Mouse (Mus musculus) heart, embryonic 15.5 days (tissue): Measurements from ENCODE around the gene Htr2a. TPM values are rescaled to one million over a fixed set of nuclear protein-coding genes. Genes with fewer than 3 reads are reported as not detected.

ENCODE experiments used
- ATAC-seq: fragments of 200-750 bp; cut with Nextera tagmentation; replicated peaks from 2 replicates; pipeline ENCODE4 v1.8.0; 2017; ENCODE audit warnings: low read depth, moderate TSS enrichment; ENCODE audit not compliant: insufficient number of reproducible peaks, insufficient read depth, low FRiP score
- H3K27ac ChIP-seq: fragments of 300-500 bp; sonication (generic); 2 replicates; pipeline ENCODE4 v1.5.1; 2015; ENCODE audit warnings: mild to moderate bottlenecking, inconsistent platforms
- H3K27me3 ChIP-seq: fragments of 300-500 bp; sonication (generic); 2 replicates; pipeline ENCODE4 v1.6.1; 2015; ENCODE audit warnings: inconsistent platforms
- H3K36me3 ChIP-seq: fragments of 300-500 bp; sonication (generic); 2 replicates; pipeline ENCODE4 v1.6.1; 2015; ENCODE audit warnings: mild to moderate bottlenecking, inconsistent platforms
- H3K4me1 ChIP-seq: fragments of 300-500 bp; sonication (generic); replicated peaks from 2 replicates; pipeline ENCODE4 v1.6.1; 2015; ENCODE audit warnings: inconsistent platforms
- H3K4me2 ChIP-seq: fragments of 300-500 bp; sonication (generic); 2 replicates; pipeline ENCODE4 v1.6.1; 2015; ENCODE audit warnings: inconsistent platforms, mild to moderate bottlenecking, moderate library complexity
- H3K4me3 ChIP-seq: fragments of 300-500 bp; sonication (generic); 2 replicates; pipeline ENCODE4 v1.5.1; 2015; ENCODE audit warnings: mild to moderate bottlenecking, inconsistent platforms
- H3K9ac ChIP-seq: fragments of 300-500 bp; sonication (generic); 2 replicates; pipeline ENCODE4 v1.6.1; 2015; ENCODE audit warnings: mild to moderate bottlenecking, inconsistent platforms
- H3K9me3 ChIP-seq: fragments of 300-500 bp; sonication (generic); replicated peaks from 2 replicates; pipeline ENCODE4 v1.6.1; 2016; ENCODE audit warnings: inconsistent platforms
- WGBS: fragments of 180-500 bp; shearing (Covaris S2); methylation state at CpG from one replicate; pipeline ENCODE4 v1.1.7; 2015; ENCODE audit warnings: mixed read lengths; 5-methylcytosine and 5-hydroxymethylcytosine counted together
- polyA plus RNA-seq: library from polyadenylated mRNA; unstranded; fragments of >200 nt; fragmentation: Nextera tagmentation; extraction: Ambion mirVana; gene quantifications from 2 replicates; pipeline ENCODE4 v1.2.1, GENCODE M21; 2015

The Htr2a gene
- polyA plus RNA-seq, 1 experiment from 2014 or later, result 0.77 TPM

DNA sequence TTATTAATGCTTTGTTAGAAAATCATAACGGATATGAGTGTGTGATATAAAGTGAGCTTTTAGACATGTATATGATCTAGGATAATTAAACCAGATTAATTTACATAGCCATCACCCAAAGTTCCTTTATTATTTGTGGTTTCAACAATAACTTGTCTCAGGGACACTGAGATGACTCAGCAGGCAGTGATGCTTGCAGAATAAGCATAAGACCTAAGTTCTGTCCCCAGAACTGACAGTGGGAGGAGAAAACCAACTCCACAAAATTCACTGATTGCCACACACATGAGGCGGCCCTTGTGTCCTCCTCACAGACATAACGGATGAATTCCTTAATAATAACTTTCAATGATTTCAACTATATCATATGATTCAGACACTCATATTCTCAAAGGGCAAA, 58.6 kb downstream of the Htr2a start:
- ATAC-seq, result no peak
- Histone ChIP-seq H3K4me2 (no peak overlapping the region), H3K27me3 (no peaks in the 10 kb centered on the region), H3K36me3 (no peaks in the 10 kb centered on the region), H3K9ac (no peak overlapping the region), H3K4me1 (no peaks in the 10 kb centered on the region; the same call in 1 of the 2 replicates), H3K4me3 (no peak overlapping the region), H3K27ac (no peak overlapping the region), H3K9me3 (no peaks in the 10 kb centered on the region)
- WGBS, result 75% methylated on average over 3 of the region's 3 CpGs

DNA sequence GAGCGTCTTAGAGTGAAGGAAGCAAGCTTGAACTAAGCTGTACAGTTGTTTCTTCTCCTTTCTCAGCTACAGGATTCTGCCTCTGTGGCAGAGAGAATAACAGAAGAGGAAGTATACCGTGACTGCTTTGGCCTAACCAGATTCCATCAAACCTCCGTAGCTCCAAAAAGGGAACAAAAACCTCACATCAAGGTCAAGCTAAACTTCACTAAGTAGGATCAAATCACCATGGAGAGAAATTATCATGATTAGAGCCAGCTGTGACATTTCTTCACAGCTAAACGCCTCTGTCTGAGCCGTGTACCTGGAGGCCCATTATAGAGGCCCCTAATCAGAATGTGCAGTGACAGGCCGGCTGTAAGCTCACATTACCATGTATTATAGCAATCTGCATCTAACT, 63.3 kb downstream of the Htr2a start:
- no peak overlapping the region for H3K9ac ChIP-seq
- H3K4me1 ChIP-seq, result no peaks in the 10 kb centered on the region; the same call in 1 of the 2 replicates
- ATAC-seq, result no peak
- no peak overlapping the region for H3K27ac ChIP-seq
- no peaks in the 10 kb centered on the region for H3K27me3 ChIP-seq
- no peak overlapping the region for H3K4me3 ChIP-seq
- H3K36me3 ChIP-seq, result no peaks in the 10 kb centered on the region
- H3K4me2 ChIP-seq, result no peak overlapping the region
- 58% methylated on average over 6 of the region's 6 CpGs for WGBS
- H3K9me3 ChIP-seq, result no peaks in the 10 kb centered on the region

DNA sequence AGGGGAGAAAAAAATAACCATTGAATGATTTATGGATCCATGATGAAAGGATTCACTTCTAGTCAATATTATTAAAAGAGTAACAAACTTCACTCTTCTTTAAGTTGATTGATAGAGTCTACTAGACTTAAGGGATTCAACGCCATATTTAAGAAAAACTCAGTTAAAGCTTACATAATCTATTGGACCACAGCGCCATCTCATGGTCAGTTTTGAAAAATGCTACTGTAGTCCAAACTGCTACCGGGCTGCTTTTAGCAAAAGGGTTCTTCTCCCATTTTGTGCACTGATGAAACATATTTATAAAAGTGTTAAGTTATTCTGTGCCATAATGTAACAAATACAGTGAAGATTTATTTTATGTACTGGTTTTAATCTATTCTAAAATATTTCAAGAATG, 68.4 kb downstream of the Htr2a start:
- H3K4me3 ChIP-seq, result no peak overlapping the region
- no peaks in the 10 kb centered on the region for H3K4me1 ChIP-seq
- no peak for ATAC-seq
- WGBS, result 12% methylated on average over 3 of the region's 3 CpGs
- H3K27ac ChIP-seq, result no peak overlapping the region
- peaks cover 2% of the 10 kb centered on the region; the same call in 1 of the 2 replicates for H3K27me3 ChIP-seq
- no peak overlapping the region for H3K9ac ChIP-seq
- H3K4me2 ChIP-seq, result no peak overlapping the region
- no peaks in the 10 kb centered on the region for H3K36me3 ChIP-seq
- no peaks in the 10 kb centered on the region for H3K9me3 ChIP-seq

DNA sequence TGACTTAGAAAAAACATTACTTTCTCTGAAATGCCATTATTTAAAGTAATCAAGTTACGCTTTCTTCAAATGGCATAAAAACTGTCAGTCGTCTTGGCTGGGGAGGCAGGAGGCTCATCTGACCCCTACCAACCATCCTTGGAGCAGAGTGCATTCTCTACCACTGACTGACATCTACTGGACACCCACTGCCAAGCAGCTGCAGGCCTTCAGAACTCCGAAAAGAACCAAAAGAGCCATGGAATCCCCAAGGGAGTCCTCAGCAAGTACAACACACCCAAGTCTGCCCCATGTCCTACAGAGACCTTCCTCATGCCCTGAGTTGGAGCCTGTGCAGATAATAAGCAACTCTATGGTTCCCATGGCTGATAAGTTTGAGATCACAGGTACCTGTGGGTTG, 82.9 kb downstream of the Htr2a start:
- H3K27me3 ChIP-seq, result no peaks in the 10 kb centered on the region; the same call in 1 of the 2 replicates
- no peak overlapping the region for H3K27ac ChIP-seq
- no peaks in the 10 kb centered on the region for H3K9me3 ChIP-seq
- no peak for ATAC-seq
- no peaks in the 10 kb centered on the region for H3K36me3 ChIP-seq
- WGBS, result 67% methylated on average over 3 of the region's 3 CpGs
- no peak overlapping the region for H3K4me3 ChIP-seq
- H3K9ac ChIP-seq, result no peak overlapping the region
- H3K4me2 ChIP-seq, result no peak overlapping the region
- no peaks in the 10 kb centered on the region for H3K4me1 ChIP-seq

DNA sequence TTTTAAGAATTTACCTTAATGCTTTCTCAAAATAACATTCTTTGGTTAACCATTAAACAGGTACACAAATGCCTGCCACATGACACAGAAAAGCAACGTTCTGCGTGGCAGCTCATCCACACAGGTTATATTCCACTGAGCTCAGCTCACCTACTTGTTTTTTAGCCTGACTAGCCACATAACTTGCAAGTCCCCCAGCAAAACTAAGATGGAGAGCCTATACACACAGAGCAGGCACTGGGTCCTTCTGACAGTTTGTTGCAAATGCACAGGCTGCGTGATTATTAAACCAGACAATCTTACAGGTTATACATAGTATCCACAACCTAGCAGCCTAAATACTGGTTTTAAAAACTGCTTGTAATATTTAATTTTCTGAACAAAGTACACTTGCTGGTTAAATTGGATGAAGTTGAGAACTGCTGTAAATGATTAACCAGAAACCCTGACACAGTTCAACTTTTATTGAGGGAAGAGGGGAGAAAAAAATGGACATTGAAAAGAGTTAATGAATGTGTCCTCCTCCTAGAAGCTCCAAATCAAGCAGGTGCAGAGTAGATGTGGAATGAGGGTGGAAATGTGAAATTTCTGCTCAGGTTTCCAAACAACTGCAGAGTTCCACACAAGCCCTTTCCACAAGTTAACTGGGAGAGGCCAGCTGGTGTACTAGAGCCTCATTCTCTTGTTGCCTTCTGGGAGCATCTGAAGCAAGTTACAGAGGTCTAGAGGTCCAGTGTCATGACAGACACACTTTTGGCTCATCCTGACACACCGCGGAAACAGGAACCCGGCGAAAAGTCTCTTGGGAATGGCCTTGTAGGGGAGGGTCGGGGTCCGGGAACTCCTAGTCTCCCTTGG, 90.8 kb downstream of the Htr2a start:
- WGBS, result 29% methylated on average over 9 of the region's 9 CpGs
- H3K27ac ChIP-seq, result peak overlapping the region; percentile 61
- no peaks in the 10 kb centered on the region for H3K27me3 ChIP-seq
- peak overlapping the region; percentile 65 for H3K4me3 ChIP-seq
- ATAC-seq, result no peak
- no peaks in the 10 kb centered on the region for H3K9me3 ChIP-seq
- H3K9ac ChIP-seq, result peak overlapping the region; percentile 48
- peaks cover 6% of the 10 kb centered on the region; the same call in 1 of the 2 replicates for H3K36me3 ChIP-seq
- peaks cover 17% of the 10 kb centered on the region for H3K4me1 ChIP-seq
- peak overlapping the region; percentile 78 for H3K4me2 ChIP-seq

DNA sequence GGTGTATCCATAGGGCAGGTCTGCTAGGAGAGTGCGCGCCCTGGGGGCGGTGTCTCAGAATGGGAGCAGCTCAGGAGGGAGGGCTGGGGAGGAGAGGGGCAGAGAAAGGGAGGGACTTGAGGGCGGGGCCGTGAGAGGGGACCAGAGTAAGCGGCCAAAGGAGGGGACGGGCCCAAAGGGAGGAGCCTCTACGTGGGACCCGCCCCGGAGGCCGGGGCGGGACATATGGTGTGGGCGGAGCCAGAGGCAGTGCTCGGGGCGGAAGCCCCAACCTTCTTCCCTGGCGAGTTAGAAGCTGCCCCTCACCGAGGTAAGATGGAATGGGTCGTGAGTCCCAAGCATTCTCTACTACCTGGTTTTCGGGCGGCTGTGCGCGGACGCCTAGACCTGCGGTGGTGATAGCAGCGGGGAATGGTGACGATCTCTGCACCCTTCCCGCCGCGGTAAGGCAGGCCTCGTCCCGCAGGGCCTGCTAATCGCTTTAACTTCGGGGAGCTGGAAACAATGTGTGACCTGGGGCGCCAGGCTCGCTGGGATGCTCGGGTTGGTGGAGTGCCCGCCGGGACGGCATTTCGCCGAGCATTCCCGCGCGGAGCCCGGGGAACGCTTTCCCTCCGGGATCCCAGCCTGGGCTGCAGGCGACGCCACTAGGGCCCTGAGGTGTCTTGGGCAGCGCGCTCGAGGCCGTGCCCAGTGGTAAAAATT, 91.6 kb downstream of the Htr2a start, which contains the start of gene Esd:
Esd (plus strand) TSS at position 219 of the 705 bp plus-strand sequence.
- peak within 1 kb of the TSS; percentile 78 for H3K4me2 ChIP-seq
- H3K4me1 ChIP-seq, result peaks cover 17% of the 10 kb centered on the region
- H3K9ac ChIP-seq, result peak within 1 kb of the TSS; percentile 66
- peak; percentile 99 for ATAC-seq
- under 1% methylated on average over 53 of the region's 53 CpGs for WGBS
- H3K27ac ChIP-seq, result peak within 1 kb of the TSS; percentile 75
- no peaks in the 10 kb centered on the region for H3K9me3 ChIP-seq
- H3K4me3 ChIP-seq, result peak within 1 kb of the TSS; percentile 65
- no peaks in the 10 kb centered on the region for H3K27me3 ChIP-seq
- peaks cover 14% of the 10 kb centered on the region for H3K36me3 ChIP-seq

DNA sequence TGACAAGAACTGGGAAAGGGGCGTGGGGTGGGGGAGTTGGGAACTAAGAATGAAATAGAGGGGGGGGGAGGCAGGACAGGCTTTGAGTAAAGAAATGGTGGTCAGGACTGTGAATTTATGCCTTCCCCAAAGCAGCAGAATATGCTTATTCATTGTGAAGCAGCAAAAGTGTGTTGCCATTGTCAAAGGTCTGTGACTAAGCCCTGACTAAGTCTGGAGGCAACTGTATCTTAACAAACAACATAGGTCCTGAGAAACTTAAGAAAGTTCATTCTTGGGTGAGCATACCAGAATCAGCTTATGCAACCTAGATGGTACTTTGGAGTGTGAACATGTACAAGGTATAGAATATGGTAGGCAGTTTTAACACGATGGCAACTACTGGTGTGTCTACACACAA, 92.8 kb downstream of the Htr2a start:
- peak overlapping the region; percentile 65 for H3K4me3 ChIP-seq
- 0 out of 2 replicates have a peak overlapping the region, but pooled peaks have one; percentile 38 for H3K9ac ChIP-seq
- peaks cover 20% of the 10 kb centered on the region for H3K36me3 ChIP-seq
- H3K9me3 ChIP-seq, result no peaks in the 10 kb centered on the region
- H3K27me3 ChIP-seq, result no peaks in the 10 kb centered on the region
- 75% methylated on average over 2 of the region's 2 CpGs for WGBS
- H3K4me1 ChIP-seq, result peaks cover 17% of the 10 kb centered on the region
- peak overlapping the region; percentile 78 for H3K4me2 ChIP-seq
- no peak overlapping the region for H3K27ac ChIP-seq
- no peak for ATAC-seq

DNA sequence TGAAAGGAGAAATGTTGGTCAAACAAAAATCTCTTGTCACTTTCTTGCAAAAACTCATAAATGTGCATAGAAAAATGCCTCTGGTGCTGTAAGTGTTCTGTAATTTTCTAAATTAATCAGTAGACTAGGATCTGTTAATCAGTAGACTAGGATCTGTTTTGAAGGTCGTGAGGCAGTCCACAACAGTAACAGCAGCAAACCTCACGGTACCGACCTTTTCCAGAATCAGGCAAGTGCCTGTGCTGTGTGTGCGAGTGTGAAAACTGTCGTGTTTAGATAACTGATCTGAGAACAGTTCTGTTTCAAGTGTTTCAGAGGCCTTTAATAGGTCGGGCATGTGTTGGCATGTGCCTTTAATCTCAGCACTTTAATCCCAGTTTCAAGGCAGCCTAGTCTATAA, 94.8 kb downstream of the Htr2a start:
- Histone ChIP-seq H3K27ac (no peak overlapping the region), H3K9ac (no peak overlapping the region), H3K36me3 (peaks cover 33% of the 10 kb centered on the region), H3K4me2 (no peak overlapping the region), H3K27me3 (no peaks in the 10 kb centered on the region), H3K4me3 (no peak overlapping the region), H3K9me3 (no peaks in the 10 kb centered on the region), H3K4me1 (peaks cover 17% of the 10 kb centered on the region)
- ATAC-seq, result no peak
- 37% methylated on average over 6 of the region's 6 CpGs for WGBS

DNA sequence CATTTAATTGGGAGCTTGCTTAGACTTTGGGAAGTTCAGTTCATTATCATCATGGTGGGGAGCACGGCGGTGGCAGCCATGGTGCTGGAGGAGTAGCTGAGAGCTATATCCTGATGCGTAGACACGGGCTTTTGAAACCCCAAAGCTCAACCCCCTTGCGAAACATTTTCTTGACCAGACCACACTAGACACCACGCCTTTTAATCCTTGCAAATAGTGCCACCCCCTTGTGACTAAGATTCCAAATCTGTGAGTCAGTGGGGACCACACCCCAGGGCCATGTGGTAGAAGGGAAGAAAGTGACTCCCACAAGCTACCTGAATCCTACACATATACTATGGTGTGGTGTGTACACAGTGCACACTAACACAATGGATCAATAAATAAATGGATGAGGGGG, 96.2 kb downstream of the Htr2a start:
- no peaks in the 10 kb centered on the region for H3K27me3 ChIP-seq
- H3K4me3 ChIP-seq, result no peak overlapping the region
- H3K27ac ChIP-seq, result no peak overlapping the region
- no peak overlapping the region for H3K9ac ChIP-seq
- WGBS, result 96% methylated on average over 6 of the region's 6 CpGs
- ATAC-seq, result no peak
- no peak overlapping the region for H3K4me2 ChIP-seq
- H3K36me3 ChIP-seq, result peaks cover 45% of the 10 kb centered on the region
- H3K9me3 ChIP-seq, result no peaks in the 10 kb centered on the region
- peaks cover 14% of the 10 kb centered on the region for H3K4me1 ChIP-seq
